Comparison of ENCODE assay signal across 21 mouse cellular contexts in the genomic region with DNA sequence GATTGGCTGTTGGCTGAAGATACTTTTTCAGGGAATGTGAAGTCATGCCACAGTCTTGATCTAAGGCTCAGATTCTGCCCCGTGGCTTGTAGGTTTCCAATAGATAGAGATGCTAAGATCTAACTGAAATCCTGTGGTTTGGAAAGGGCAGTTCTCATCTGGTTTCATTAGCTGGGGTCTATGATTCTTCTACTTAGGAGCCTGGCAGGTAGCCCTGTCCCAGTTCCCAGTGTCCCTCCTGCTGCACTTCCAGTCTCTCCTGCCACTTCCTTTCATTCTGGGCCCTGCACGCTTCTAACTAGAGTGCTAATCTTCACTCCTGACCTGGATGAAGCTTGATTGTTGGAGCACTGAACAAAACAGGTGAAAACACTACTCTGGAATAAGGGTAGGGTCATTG.
DNase-seq lines count a peak whose midpoint lies in the region; ATAC-seq and TF ChIP-seq lines count a peak whose summit lies in the region.
"Had no signal": no experiment of that assay in that cellular context is flagged by ENCODE, and none has a peak within 500 bp of the region (broad histone marks: within the 10 kb centered on the region; RNA-seq: fewer than 3 reads in every experiment).

No protein-coding gene starts in this region.

- peaks cover 47% of the 10 kb centered on the region for H3K4me1 ChIP-seq in kidney, embryonic 16.5 days (ENCODE audit: insufficient read depth, low read length)
- peaks cover 18% of the 10 kb centered on the region for H3K4me1 ChIP-seq in intestine, embryonic 15.5 days (replicated peaks)
- H3K4me1 ChIP-seq: embryonic facial prominence, embryonic 12.5 days; midbrain, embryonic 13.5 days; neural tube, embryonic 13.5 days had no signal

- peak; percentile 26 for DNase-seq in gastrocnemius, adult 18-20 months (ENCODE audit: low spot score)
- no peak for DNase-seq in gastrocnemius, postnatal 36 days
- DNase-seq in kidney, postnatal 14 days, result no peak
- DNase-seq in Muller cell, postnatal 12 days (ENCODE audit: inconsistent ontology term), result peak; percentile 45
- no peak for DNase-seq in layer of hippocampus, adult 2 months (ENCODE audit: low spot score in 2 of 2)
- DNase-seq: adrenal gland, postnatal 36 days; cerebellum, adult 9-10 months; forebrain, postnatal 0 days; heart, adult 18-20 months; layer of hippocampus, postnatal 36 days; liver; lung, adult 18-20 months; thymus, adult 2 months had no signal

- no peak for TF ChIP-seq CTCF in layer of hippocampus, adult 2 months (conservative IDR thresholded peaks at IDR 0.05)

- H3K4me3 ChIP-seq in kidney, embryonic 16.5 days (ENCODE audit: low read length), result no peak overlapping the region
- H3K4me3 ChIP-seq in intestine, embryonic 15.5 days (replicated peaks), result no peak overlapping the region
- no peak overlapping the region for H3K4me3 ChIP-seq in layer of hippocampus, adult 2 months
- H3K4me3 ChIP-seq: embryonic facial prominence, embryonic 12.5 days; kidney, embryonic 15.5 days; midbrain, embryonic 13.5 days; neural tube, embryonic 13.5 days had no signal

- ATAC-seq in kidney, embryonic 16.5 days (ENCODE audit: low FRiP score, low TSS enrichment), result no peak
- no peak for ATAC-seq in intestine, embryonic 15.5 days
- no peak for ATAC-seq in monocyte, adult 5-6 weeks (replicated peaks; ENCODE audit: insufficient number of reproducible peaks, low FRiP score, low TSS enrichment, poor library complexity, severe bottlenecking)
- ATAC-seq: forebrain, postnatal 0 days; midbrain, embryonic 13.5 days had no signal

- H3K9ac ChIP-seq in kidney, embryonic 16.5 days (replicated peaks; ENCODE audit: low read length), result no peak overlapping the region
- H3K9ac ChIP-seq in intestine, embryonic 15.5 days, result no peak overlapping the region
- H3K9ac ChIP-seq: embryonic facial prominence, embryonic 12.5 days; forebrain, postnatal 0 days; kidney, embryonic 15.5 days; midbrain, embryonic 13.5 days; neural tube, embryonic 13.5 days had no signal

- peaks cover 9% of the 10 kb centered on the region; the same call in 1 of the 2 replicates for H3K36me3 ChIP-seq in kidney, embryonic 16.5 days (ENCODE audit: insufficient read depth, low read length)
- peaks cover 12% of the 10 kb centered on the region; the same call in 1 of the 2 replicates for H3K36me3 ChIP-seq in intestine, embryonic 15.5 days
- H3K36me3 ChIP-seq: embryonic facial prominence, embryonic 12.5 days; midbrain, embryonic 13.5 days had no signal

- H3K9me3 ChIP-seq in kidney, embryonic 16.5 days (ENCODE audit: low read length), result no peaks in the 10 kb centered on the region
- H3K9me3 ChIP-seq in intestine, embryonic 15.5 days, result no peaks in the 10 kb centered on the region
- H3K9me3 ChIP-seq: embryonic facial prominence, embryonic 12.5 days; G1E; kidney, embryonic 15.5 days; midbrain, embryonic 13.5 days; neural tube, embryonic 13.5 days had no signal

- H3K27me3 ChIP-seq in kidney, embryonic 16.5 days (ENCODE audit: insufficient read depth, low read length), result no peaks in the 10 kb centered on the region
- H3K27me3 ChIP-seq in intestine, embryonic 15.5 days (replicated peaks), result no peaks in the 10 kb centered on the region
- H3K27me3 ChIP-seq: embryonic facial prominence, embryonic 12.5 days; midbrain, embryonic 13.5 days; neural tube, embryonic 13.5 days had no signal

- H3K27ac ChIP-seq in kidney, embryonic 16.5 days (ENCODE audit: low read length), result peak overlapping the region; percentile 0; the same call in 1 of the 2 replicates
- peak overlapping the region; percentile 66 for H3K27ac ChIP-seq in intestine, embryonic 15.5 days
- H3K27ac ChIP-seq in layer of hippocampus, adult 2 months, result no peak overlapping the region
- H3K27ac ChIP-seq: embryonic facial prominence, embryonic 12.5 days; kidney, embryonic 15.5 days; midbrain, embryonic 13.5 days; neural tube, embryonic 13.5 days had no signal

- WGBS in kidney, embryonic 16.5 days, result 74% methylated on average over 2 of the region's 2 CpGs
- WGBS in intestine, embryonic 15.5 days, result 58% methylated on average over 2 of the region's 2 CpGs

- H3K4me2 ChIP-seq in kidney, embryonic 16.5 days (replicated peaks; ENCODE audit: low read depth, low read length), result no peak overlapping the region
- no peak overlapping the region for H3K4me2 ChIP-seq in intestine, embryonic 15.5 days (replicated peaks)
- H3K4me2 ChIP-seq: embryonic facial prominence, embryonic 12.5 days; kidney, embryonic 15.5 days; midbrain, embryonic 13.5 days; neural tube, embryonic 13.5 days had no signal

- intact Hi-C loops in gastrocnemius, postnatal 36 days (cut with DNase I), result loop anchor here (5.0 kb wide), 1 partner anchor 92 kb away; no protein-coding TSS in a partner anchor

Comparison
In these comparisons a context has a peak if more than half of its experiments do, and no peak if none do; other contexts are left out.
1. DNase-seq: peak in gastrocnemius, adult 18-20 months (single experiment) and Muller cell, postnatal 12 days (single experiment); none in gastrocnemius, postnatal 36 days (0 of 2), kidney, postnatal 14 days (single experiment) and layer of hippocampus, adult 2 months (0 of 2).